Mouse (Mus musculus) heart, embryonic 10.5 days (tissue): ENCODE results near the gene Map3k4. TPM values are rescaled to one million over a fixed set of nuclear protein-coding genes. Genes with fewer than 3 reads are reported as not detected.
A peak's percentile ranks its signal among the peaks of the same experiment; 100 is the strongest.

Experiments used
- DNase-seq: peaks from one replicate; pipeline ENCODE4 v3.0.0-alpha.2; 2017; ENCODE audit warnings: low spot score
- H3K27ac ChIP-seq: fragments of 300-500 bp; sonication (generic); 2 replicates; pipeline ENCODE4 v1.5.1; 2016; ENCODE audit warnings: mild to moderate bottlenecking
- H3K27me3 ChIP-seq: fragments of 300-500 bp; sonication (generic); 2 replicates; pipeline ENCODE4 v1.6.1; 2016; ENCODE audit warnings: mild to moderate bottlenecking; ENCODE audit not compliant: poor library complexity, insufficient read depth, severe bottlenecking
- H3K36me3 ChIP-seq: fragments of 300-500 bp; sonication (generic); 2 replicates; pipeline ENCODE4 v1.6.1; 2016; ENCODE audit warnings: mild to moderate bottlenecking, moderate library complexity
- H3K4me1 ChIP-seq: fragments of 300-500 bp; sonication (generic); 2 replicates; pipeline ENCODE4 v1.6.1; 2016; ENCODE audit warnings: mild to moderate bottlenecking
- H3K4me3 ChIP-seq: fragments of 300-500 bp; sonication (generic); 2 replicates; pipeline ENCODE4 v1.5.1; 2016; ENCODE audit warnings: mild to moderate bottlenecking, moderate library complexity
- H3K9me3 ChIP-seq: fragments of 300-500 bp; sonication (generic); 2 replicates; pipeline ENCODE4 v1.6.1; 2016; ENCODE audit warnings: mild to moderate bottlenecking, moderate library complexity
- WGBS: fragments of 180-500 bp; shearing (Covaris S2); methylation state at CpG from one replicate; pipeline ENCODE4 v1.1.7; 2016; 5-methylcytosine and 5-hydroxymethylcytosine counted together
- polyA plus RNA-seq: library from polyadenylated mRNA; unstranded; fragments of >200 nt; fragmentation: Nextera tagmentation; extraction: Ambion mirVana; gene quantifications from 2 replicates; pipeline ENCODE4 v1.2.1, GENCODE M21; 2016

The Map3k4 gene
- polyA plus RNA-seq, 1 experiment from 2014 or later = 52.2 TPM

GRCm38 (mm10) chr17:12259957-12260356 is 58.6 kb downstream of the Map3k4 start:
- H3K27ac ChIP-seq = no peak overlapping the region
- WGBS = 91% methylated on average over 8 of the region's 8 CpGs
- H3K4me1 ChIP-seq = peaks cover 9% of the 10 kb centered on the region; the same call in 1 of the 2 replicates
- no peak overlapping the region for H3K4me3 ChIP-seq
- H3K36me3 ChIP-seq = peaks cover 74% of the 10 kb centered on the region
- H3K27me3 ChIP-seq = no peaks in the 10 kb centered on the region
- no peaks in the 10 kb centered on the region for H3K9me3 ChIP-seq
- DNase-seq = no peak

DNA sequence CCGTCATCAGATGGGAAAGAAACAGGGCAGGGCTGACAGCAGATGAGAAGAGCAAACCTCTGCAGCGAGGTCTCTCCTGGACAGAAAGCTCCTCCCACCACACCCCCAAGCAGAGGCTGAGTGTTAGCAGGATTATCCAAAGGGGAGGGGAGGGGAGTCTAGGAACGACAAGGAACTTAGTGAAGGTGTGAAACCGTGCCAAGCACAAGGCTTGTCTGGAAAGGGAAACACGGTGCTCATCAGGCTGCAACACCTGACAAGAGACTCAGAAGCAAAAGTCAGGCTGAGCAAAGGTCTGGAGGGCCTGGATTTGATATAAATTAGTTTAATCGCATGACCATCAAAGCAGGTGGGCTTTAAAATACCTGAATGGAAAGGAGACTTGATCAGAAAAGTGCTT is 60.1 kb downstream of the Map3k4 start:
- peaks cover 89% of the 10 kb centered on the region for H3K36me3 ChIP-seq
- 0 out of 2 replicates have a peak, but pooled peaks cover 4% of the 10 kb centered on the region for H3K4me1 ChIP-seq
- 73% methylated on average over 6 of the region's 6 CpGs for WGBS
- no peak overlapping the region for H3K27ac ChIP-seq
- H3K27me3 ChIP-seq = no peaks in the 10 kb centered on the region
- no peak for DNase-seq
- no peaks in the 10 kb centered on the region for H3K9me3 ChIP-seq
- H3K4me3 ChIP-seq = no peak overlapping the region

- 92% methylated on average over 11 of the region's 11 CpGs for WGBS
- Histone ChIP-seq H3K36me3 (peaks cover 99% of the 10 kb centered on the region), H3K4me3 (no peak overlapping the region)
Measured at GRCm38 (mm10) chr17:12256142-12256541, 62.5 kb downstream of the Map3k4 start.

DNA sequence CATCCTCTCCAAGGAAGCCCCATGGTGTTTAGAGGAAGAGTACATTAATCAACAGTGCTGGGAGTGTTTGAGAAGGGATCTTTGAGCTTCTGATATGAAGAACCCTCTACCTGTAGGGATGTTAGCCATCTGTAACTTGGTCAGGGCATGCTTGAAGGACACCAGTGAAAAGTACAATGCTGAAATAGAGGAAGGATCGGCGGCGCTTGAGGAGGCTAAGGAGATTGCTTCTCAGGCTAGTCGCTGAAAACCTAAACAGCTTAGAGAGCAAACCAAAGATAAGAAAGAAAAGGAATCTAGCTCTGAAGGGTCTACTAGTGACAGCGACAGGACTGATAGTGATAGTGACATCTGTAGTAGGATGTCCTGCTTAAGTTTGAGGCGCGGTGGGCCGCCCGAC is 68.0 kb downstream of the Map3k4 start:
- no peak for DNase-seq

More at GRCm38 (mm10) chr17:12256142-12256541, 62.5 kb downstream of the Map3k4 start:
- 0 out of 2 replicates have a peak, but pooled peaks cover 4% of the 10 kb centered on the region for H3K4me1 ChIP-seq
- H3K27ac ChIP-seq = no peak overlapping the region
- DNase-seq = no peak
- no peaks in the 10 kb centered on the region for H3K27me3 ChIP-seq
- peaks cover 7% of the 10 kb centered on the region for H3K9me3 ChIP-seq

DNA sequence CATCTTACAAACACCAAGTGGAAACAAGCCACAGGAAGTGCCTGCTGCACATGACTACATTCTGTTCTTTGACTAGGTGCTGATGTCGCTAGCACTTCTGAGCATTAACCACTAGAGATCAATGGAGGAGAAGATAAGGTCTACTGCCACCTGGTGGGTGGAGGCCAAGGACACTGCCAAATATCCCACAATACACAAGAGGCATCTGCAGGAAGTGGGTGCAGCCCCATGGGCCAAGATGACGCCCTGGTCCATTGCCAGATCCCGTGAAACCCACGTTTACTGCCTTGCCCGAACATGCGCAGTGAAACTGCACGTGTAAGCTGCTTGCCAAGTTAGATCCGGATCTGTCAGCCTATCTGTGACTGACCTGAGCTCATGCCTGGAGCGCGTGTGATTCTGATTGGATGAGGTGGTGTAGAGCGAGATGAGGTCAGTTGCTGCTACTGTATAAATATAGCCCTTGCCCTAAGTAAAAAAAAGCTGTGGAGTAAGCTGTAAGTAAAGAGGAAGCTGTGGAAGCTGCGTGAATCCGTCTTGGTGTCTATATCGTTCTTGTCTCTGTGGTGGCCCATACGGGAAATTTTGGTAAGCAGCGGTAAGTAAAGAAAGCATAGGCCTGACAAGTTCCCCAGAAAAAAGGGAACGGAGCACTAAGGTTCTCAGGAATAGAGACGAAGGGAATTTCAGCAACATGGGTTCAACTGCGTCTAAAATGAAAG is 68.7 kb downstream of the Map3k4 start:
- Histone ChIP-seq H3K4me1 (no peaks in the 10 kb centered on the region), H3K36me3 (peaks cover 90% of the 10 kb centered on the region), H3K4me3 (no peak overlapping the region), H3K27ac (no peak overlapping the region), H3K9me3 (peaks cover 7% of the 10 kb centered on the region), H3K27me3 (no peaks in the 10 kb centered on the region)
- no peak for DNase-seq
- WGBS = 94% methylated on average over 19 of the region's 19 CpGs

More for the DNA sequence above, 68.0 kb downstream of the Map3k4 start:
- Histone ChIP-seq H3K9me3 (peaks cover 7% of the 10 kb centered on the region), H3K4me1 (no peaks in the 10 kb centered on the region), H3K4me3 (no peak overlapping the region), H3K36me3 (peaks cover 91% of the 10 kb centered on the region), H3K27ac (no peak overlapping the region), H3K27me3 (no peaks in the 10 kb centered on the region)
- WGBS = 91% methylated on average over 9 of the region's 9 CpGs

DNA sequence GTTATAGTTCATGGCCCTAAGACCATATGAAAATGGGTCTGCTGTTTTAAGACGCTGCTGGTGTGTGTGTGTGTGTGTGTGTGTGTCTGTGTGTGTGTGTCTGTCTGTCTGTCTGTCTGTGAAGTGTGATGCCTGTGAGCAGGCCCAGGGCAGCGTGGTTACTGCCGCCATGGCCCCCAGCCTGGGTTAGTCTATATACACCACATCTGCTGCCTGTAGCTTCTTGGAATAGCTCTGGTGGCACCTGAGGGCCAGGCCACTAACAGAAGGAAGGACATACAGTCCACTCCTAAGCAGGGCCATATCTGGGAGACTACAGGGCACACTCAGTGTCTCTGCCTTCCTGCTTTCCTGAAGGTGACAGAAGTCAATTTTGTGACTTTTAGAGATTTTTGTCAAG is 77.9 kb downstream of the Map3k4 start:
- no peaks in the 10 kb centered on the region for H3K4me1 ChIP-seq
- H3K9me3 ChIP-seq = no peaks in the 10 kb centered on the region
- WGBS = 88% methylated on average over 3 of the region's 3 CpGs
- no peaks in the 10 kb centered on the region for H3K27me3 ChIP-seq
- no peak for DNase-seq
- H3K36me3 ChIP-seq = peaks cover 76% of the 10 kb centered on the region
- no peak overlapping the region for H3K4me3 ChIP-seq
- no peak overlapping the region for H3K27ac ChIP-seq

- WGBS = 93% methylated on average over 6 of the region's 6 CpGs
- no peak overlapping the region for H3K4me3 ChIP-seq
- DNase-seq = peak; percentile 66
- no peaks in the 10 kb centered on the region for H3K9me3 ChIP-seq
- H3K4me1 ChIP-seq = no peaks in the 10 kb centered on the region
- H3K27me3 ChIP-seq = no peaks in the 10 kb centered on the region
- H3K27ac ChIP-seq = no peak overlapping the region
- H3K36me3 ChIP-seq = peaks cover 92% of the 10 kb centered on the region
Measured at GRCm38 (mm10) chr17:12232724-12233123, 85.9 kb downstream of the Map3k4 start.

GRCm38 (mm10) chr17:12231087-12231486 is 87.5 kb downstream of the Map3k4 start:
- H3K27me3 ChIP-seq = no peaks in the 10 kb centered on the region
- no peaks in the 10 kb centered on the region for H3K4me1 ChIP-seq
- DNase-seq = no peak
- H3K4me3 ChIP-seq = no peak overlapping the region
- peaks cover 95% of the 10 kb centered on the region for H3K36me3 ChIP-seq
- no peak overlapping the region for H3K27ac ChIP-seq
- no peaks in the 10 kb centered on the region for H3K9me3 ChIP-seq
- WGBS = 92% methylated on average over 7 of the region's 7 CpGs

GRCm38 (mm10) chr17:12230167-12230566 is 88.4 kb downstream of the Map3k4 start:
- DNase-seq = no peak
- no peak overlapping the region for H3K4me3 ChIP-seq
- H3K27ac ChIP-seq = no peak overlapping the region
- 88% methylated on average over 6 of the region's 6 CpGs for WGBS
- no peaks in the 10 kb centered on the region for H3K9me3 ChIP-seq
- no peaks in the 10 kb centered on the region for H3K27me3 ChIP-seq
- H3K36me3 ChIP-seq = peaks cover 88% of the 10 kb centered on the region
- H3K4me1 ChIP-seq = no peaks in the 10 kb centered on the region

- Histone ChIP-seq H3K4me3 (no peak overlapping the region), H3K36me3 (peaks cover 84% of the 10 kb centered on the region), H3K27ac (no peak overlapping the region), H3K9me3 (no peaks in the 10 kb centered on the region), H3K27me3 (no peaks in the 10 kb centered on the region), H3K4me1 (no peaks in the 10 kb centered on the region)
- DNase-seq = no peak
- WGBS = 91% methylated on average over 9 of the region's 9 CpGs
Measured at GRCm38 (mm10) chr17:12229756-12230155, 88.8 kb downstream of the Map3k4 start.

DNA sequence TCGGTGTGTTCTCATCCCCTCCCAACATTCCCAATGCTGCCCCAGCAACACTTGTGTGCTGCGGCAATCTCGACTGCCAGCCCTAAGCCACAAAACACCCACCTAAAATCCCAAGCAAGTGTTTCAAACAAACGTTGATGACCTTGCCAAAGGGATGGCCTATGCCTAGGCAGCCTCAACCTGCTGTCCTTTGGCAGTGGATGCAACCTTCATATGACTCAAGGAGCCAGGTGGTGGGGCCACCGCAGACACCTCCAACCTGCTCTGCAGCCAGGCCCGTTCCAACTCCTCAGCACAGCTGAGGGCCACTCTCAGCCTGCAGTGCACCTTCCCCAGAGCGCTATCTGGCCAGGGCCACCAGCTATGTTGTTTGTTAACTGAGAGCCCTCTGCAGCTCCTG is 90.1 kb downstream of the Map3k4 start:
- H3K27me3 ChIP-seq = no peaks in the 10 kb centered on the region
- H3K4me1 ChIP-seq = peaks cover 8% of the 10 kb centered on the region
- no peak for DNase-seq
- H3K9me3 ChIP-seq = no peaks in the 10 kb centered on the region
- WGBS = 90% methylated on average over 7 of the region's 7 CpGs
- H3K36me3 ChIP-seq = peaks cover 80% of the 10 kb centered on the region
- H3K27ac ChIP-seq = no peak overlapping the region
- H3K4me3 ChIP-seq = no peak overlapping the region

GRCm38 (mm10) chr17:12228001-12228400 is 90.6 kb downstream of the Map3k4 start:
- WGBS = 85% methylated on average over 10 of the region's 10 CpGs
- Histone ChIP-seq H3K9me3 (no peaks in the 10 kb centered on the region), H3K4me3 (no peak overlapping the region), H3K36me3 (peaks cover 77% of the 10 kb centered on the region), H3K27me3 (no peaks in the 10 kb centered on the region), H3K27ac (no peak overlapping the region), H3K4me1 (peaks cover 8% of the 10 kb centered on the region)
- DNase-seq = no peak

- H3K9me3 ChIP-seq = no peaks in the 10 kb centered on the region
- H3K4me3 ChIP-seq = no peak overlapping the region
- peaks cover 70% of the 10 kb centered on the region for H3K36me3 ChIP-seq
- no peaks in the 10 kb centered on the region for H3K27me3 ChIP-seq
- peaks cover 8% of the 10 kb centered on the region for H3K4me1 ChIP-seq
- WGBS = 67% methylated on average over 12 of the region's 12 CpGs
- H3K27ac ChIP-seq = no peak overlapping the region
- DNase-seq = peak; percentile 75
Measured at GRCm38 (mm10) chr17:12226551-12226950, 92.0 kb downstream of the Map3k4 start.

DNA sequence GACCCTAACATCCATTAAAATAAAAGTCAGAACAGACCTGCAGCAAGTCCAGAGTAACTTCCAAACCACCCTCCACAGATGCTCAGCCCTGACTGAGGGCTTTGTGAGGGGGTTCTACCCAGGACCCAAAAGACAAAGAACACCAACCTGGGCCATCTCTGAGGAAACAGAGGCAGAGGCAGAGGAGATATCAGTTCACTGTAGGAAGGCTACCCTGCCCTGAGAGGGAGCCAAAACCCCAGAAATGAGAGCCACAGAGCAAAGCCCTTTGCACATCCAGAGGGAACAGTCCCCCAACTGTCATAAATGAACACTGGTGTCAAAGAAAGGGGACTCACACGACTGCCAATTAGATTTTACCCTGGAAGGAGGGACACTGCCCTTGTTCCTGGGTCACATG is 93.4 kb downstream of the Map3k4 start:
- peak; percentile 70 for DNase-seq
- Histone ChIP-seq H3K4me1 (peaks cover 8% of the 10 kb centered on the region), H3K36me3 (peaks cover 69% of the 10 kb centered on the region), H3K27me3 (no peaks in the 10 kb centered on the region), H3K27ac (no peak overlapping the region), H3K9me3 (no peaks in the 10 kb centered on the region), H3K4me3 (no peak overlapping the region)
- WGBS = 88% methylated on average over 1 of the region's 1 CpGs
